Mouse (Mus musculus) hindbrain, embryonic 14.5 days (tissue): ENCODE data around the gene Atp1a4. TPM values are rescaled to one million over a fixed set of nuclear protein-coding genes. Genes with fewer than 3 reads are reported as not detected.

Source experiments
- ATAC-seq: fragments of 200-750 bp; cut with Nextera tagmentation; 2 replicates; pipeline ENCODE4 v1.8.0; 2017; ENCODE audit warnings: moderate number of reproducible peaks, mild to moderate bottlenecking, moderate TSS enrichment, moderate library complexity; ENCODE audit not compliant: low FRiP score
- DNase-seq: peaks from one replicate; pipeline ENCODE4 v3.0.0-alpha.2; 2015; ENCODE audit warnings: low spot score
- H3K27ac ChIP-seq: fragments of 300-500 bp; sonication (generic); 2 replicates; pipeline ENCODE4 v1.5.1; 2014; ENCODE audit warnings: mild to moderate bottlenecking, moderate library complexity
- H3K27me3 ChIP-seq: fragments of 300-500 bp; sonication (generic); 2 replicates; pipeline ENCODE4 v1.6.1; 2014; ENCODE audit warnings: mild to moderate bottlenecking, low read length, mixed read lengths; ENCODE audit not compliant: control insufficient read depth, insufficient read depth
- H3K36me3 ChIP-seq: fragments of 300-500 bp; sonication (generic); replicated peaks from 2 replicates; pipeline ENCODE4 v1.6.1; 2014; ENCODE audit not compliant: control insufficient read depth, insufficient read depth
- H3K4me1 ChIP-seq: fragments of 300-500 bp; sonication (generic); replicated peaks from 2 replicates; pipeline ENCODE4 v1.6.1; 2014; ENCODE audit warnings: antibody characterized with exemption, low read length, mixed read lengths; ENCODE audit not compliant: control insufficient read depth, insufficient read depth
- H3K4me2 ChIP-seq: fragments of 300-500 bp; sonication (generic); replicated peaks from 2 replicates; pipeline ENCODE4 v1.6.1; 2014; ENCODE audit warnings: mild to moderate bottlenecking, moderate library complexity
- H3K4me3 ChIP-seq: fragments of 300-500 bp; sonication (generic); replicated peaks from 2 replicates; pipeline ENCODE4 v1.5.1; 2014; ENCODE audit warnings: mild to moderate bottlenecking, low read length
- H3K9ac ChIP-seq: fragments of 300-500 bp; sonication (generic); 2 replicates; pipeline ENCODE4 v1.6.1; 2014
- H3K9me3 ChIP-seq: fragments of 300-500 bp; sonication (generic); 2 replicates; pipeline ENCODE4 v1.6.1; 2016; ENCODE audit warnings: low read length; ENCODE audit not compliant: control insufficient read depth
- WGBS: fragments of 180-500 bp; shearing (Covaris S2); extraction: QIAGEN DNeasy Blood & Tissue Kit; methylation state at CpG from one replicate; pipeline ENCODE4 v1.1.7; 2014; 5-methylcytosine and 5-hydroxymethylcytosine counted together
- polyA plus RNA-seq: library from polyadenylated mRNA; unstranded; fragments of >200 nt; fragmentation: Nextera tagmentation; extraction: Ambion mirVana; gene quantifications from 2 replicates; pipeline ENCODE4 v1.2.1, GENCODE M21; 2014

Gene Atp1a4
- polyA plus RNA-seq, 1 experiment from 2014 or later, result 0.15 TPM

DNA sequence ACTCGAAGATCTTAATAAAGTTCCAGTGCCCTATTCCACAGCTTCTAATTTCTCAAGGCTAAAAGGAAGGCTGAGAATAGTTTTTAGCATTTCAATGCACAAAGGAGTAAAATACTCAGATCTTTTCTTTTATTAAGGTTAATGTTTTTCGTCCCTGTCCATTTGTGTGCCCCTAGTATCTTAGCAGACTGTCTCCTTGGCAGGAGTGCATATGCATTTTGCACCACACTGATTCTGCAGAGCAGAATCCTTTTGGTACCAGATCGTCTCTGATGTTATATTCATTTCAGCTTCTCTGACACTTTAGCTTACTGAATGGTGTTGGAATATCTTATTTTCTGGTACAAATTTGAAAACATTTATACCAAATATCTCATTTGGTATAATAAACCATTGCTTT, 76.4 kb downstream of the Atp1a4 start:
- no peaks in the 10 kb centered on the region for H3K9me3 ChIP-seq
- DNase-seq, result no peak
- no peak overlapping the region for H3K9ac ChIP-seq
- no peak overlapping the region for H3K4me2 ChIP-seq
- peaks cover 70% of the 10 kb centered on the region for H3K36me3 ChIP-seq
- H3K4me3 ChIP-seq, result no peak overlapping the region
- no peak overlapping the region for H3K27ac ChIP-seq
- no peaks in the 10 kb centered on the region for H3K27me3 ChIP-seq
- H3K4me1 ChIP-seq, result no peaks in the 10 kb centered on the region
- no peak for ATAC-seq
- WGBS, result 91% methylated on average over 3 of the region's 3 CpGs

DNA sequence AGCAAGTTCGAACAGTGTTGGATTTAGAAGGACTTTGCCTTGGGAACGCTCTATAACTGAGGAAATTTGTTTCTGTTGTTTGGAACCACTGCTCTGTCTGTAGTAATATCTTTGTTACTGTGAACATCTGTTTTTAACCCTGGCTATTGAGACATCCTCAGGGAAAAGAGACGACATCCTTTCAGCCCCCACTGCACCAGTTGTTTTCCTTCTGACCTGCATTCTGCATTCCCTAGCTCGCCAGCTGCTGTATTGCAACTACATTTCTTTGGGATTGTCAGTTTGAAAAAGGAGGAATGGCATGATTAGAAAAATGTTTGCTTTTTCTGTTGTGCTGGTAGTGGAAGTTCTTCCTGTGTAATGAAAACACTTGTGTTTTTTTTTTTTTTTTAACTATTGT, 77.3 kb downstream of the Atp1a4 start:
- WGBS, result 62% methylated on average over 4 of the region's 4 CpGs
- ATAC-seq (no peak), DNase-seq (no peak)
- H3K27me3 ChIP-seq, result no peaks in the 10 kb centered on the region
- no peak overlapping the region for H3K4me3 ChIP-seq
- no peak overlapping the region for H3K4me2 ChIP-seq
- no peaks in the 10 kb centered on the region for H3K9me3 ChIP-seq
- no peak overlapping the region for H3K9ac ChIP-seq
- no peaks in the 10 kb centered on the region for H3K4me1 ChIP-seq
- peaks cover 69% of the 10 kb centered on the region for H3K36me3 ChIP-seq
- no peak overlapping the region for H3K27ac ChIP-seq

DNA sequence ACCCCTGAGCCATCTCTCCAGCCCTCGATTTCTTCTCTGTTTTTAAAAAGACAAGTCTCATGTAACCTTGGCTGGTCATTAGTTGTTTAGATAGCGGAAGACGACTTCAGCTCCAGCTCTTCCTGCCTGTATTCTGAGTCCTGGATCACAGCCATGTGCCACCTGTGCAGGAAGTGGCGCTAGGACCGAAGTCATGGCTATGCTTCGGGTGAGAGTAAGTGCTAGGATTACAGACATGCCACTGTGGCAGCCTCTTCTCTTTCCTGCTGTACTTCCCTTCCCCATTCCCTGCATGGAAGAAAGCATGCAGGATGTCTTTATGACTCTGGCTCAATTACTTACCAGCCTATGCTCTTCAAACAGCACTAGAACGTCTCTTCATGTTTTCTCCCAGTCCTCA, 79.1 kb downstream of the Atp1a4 start:
- Histone ChIP-seq H3K4me1 (no peaks in the 10 kb centered on the region), H3K4me3 (no peak overlapping the region), H3K27ac (no peak overlapping the region), H3K9me3 (no peaks in the 10 kb centered on the region), H3K4me2 (no peak overlapping the region), H3K36me3 (peaks cover 77% of the 10 kb centered on the region), H3K27me3 (no peaks in the 10 kb centered on the region), H3K9ac (no peak overlapping the region)
- DNase-seq (no peak), ATAC-seq (no peak)
- WGBS, result 85% methylated on average over 7 of the region's 7 CpGs

DNA sequence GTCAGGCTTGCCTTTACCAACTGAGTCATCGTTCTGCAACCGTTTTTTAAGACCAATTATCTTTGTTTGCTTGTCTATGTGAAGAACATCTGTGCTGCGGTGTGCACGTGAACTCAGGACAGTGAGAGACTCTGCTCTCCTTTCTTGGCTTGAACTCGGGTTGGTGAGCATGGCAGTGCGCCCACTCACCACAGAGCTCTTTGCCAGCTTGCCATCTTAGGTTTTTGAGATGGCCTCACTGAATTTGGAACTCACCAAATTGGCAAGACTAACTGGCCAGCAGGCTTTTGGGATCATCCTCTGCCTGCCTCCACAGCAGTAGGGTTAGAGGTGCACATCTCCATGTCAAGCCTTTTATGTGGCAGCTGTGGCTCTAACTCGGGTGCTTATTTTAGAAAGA, 80.4 kb downstream of the Atp1a4 start:
- 81% methylated on average over 7 of the region's 7 CpGs for WGBS
- peaks cover 86% of the 10 kb centered on the region for H3K36me3 ChIP-seq

More for the DNA sequence above, 80.4 kb downstream of the Atp1a4 start:
- no peak overlapping the region for H3K27ac ChIP-seq
- DNase-seq, result no peak
- no peaks in the 10 kb centered on the region for H3K9me3 ChIP-seq
- H3K4me2 ChIP-seq, result no peak overlapping the region
- H3K4me3 ChIP-seq, result no peak overlapping the region
- H3K27me3 ChIP-seq, result no peaks in the 10 kb centered on the region
- ATAC-seq, result no peak
- H3K4me1 ChIP-seq, result no peaks in the 10 kb centered on the region
- H3K9ac ChIP-seq, result no peak overlapping the region

Other genes with a start within 250 kb of the Atp1a4 start
- 48.9 and 49.5 TPM in 2 replicates for gene Vangl2, start 230.0 kb downstream of the Atp1a4 start, polyA plus RNA-seq
- 2.7 and 3.6 TPM in 2 replicates for gene Nhlh1, start 200.8 kb downstream of the Atp1a4 start, polyA plus RNA-seq
- 161 and 193 TPM in 2 replicates for gene Copa, start 175.9 kb downstream of the Atp1a4 start, polyA plus RNA-seq
- 106 and 111 TPM in 2 replicates for gene Ncstn, start 175.6 kb downstream of the Atp1a4 start, polyA plus RNA-seq
- 150 and 153 TPM in 2 replicates for gene Pex19, start 131.7 kb downstream of the Atp1a4 start, polyA plus RNA-seq
- 70.1 and 71.7 TPM in 2 replicates for gene Dcaf8, start 110.3 kb downstream of the Atp1a4 start, polyA plus RNA-seq
- gene Pea15a, start 51.6 kb downstream of the Atp1a4 start, polyA plus RNA-seq, result 363 and 428 TPM in 2 replicates
- 1.4 and 2.2 TPM in 2 replicates for gene Casq1, start 38.5 kb downstream of the Atp1a4 start, polyA plus RNA-seq
- gene Igsf8, start 3.2 kb upstream of the Atp1a4 start, polyA plus RNA-seq, result 64.7 and 69.0 TPM in 2 replicates
- gene Atp1a2, start 39.6 kb upstream of the Atp1a4 start, polyA plus RNA-seq, result 27.9 and 29.5 TPM in 2 replicates
- gene Kcnj9, start 70.9 kb upstream of the Atp1a4 start, polyA plus RNA-seq, result 1.7 and 2.1 TPM in 2 replicates
- gene Kcnj10, start 82.8 kb upstream of the Atp1a4 start, polyA plus RNA-seq, result 2.8 and 3.5 TPM in 2 replicates
- gene Pigm, start 118.1 kb upstream of the Atp1a4 start, polyA plus RNA-seq, result 5.6 and 5.9 TPM in 2 replicates
- gene Slamf9, start 216.9 kb upstream of the Atp1a4 start, polyA plus RNA-seq, result 0.15 and 0.26 TPM in 2 replicates
- 27.6 and 28.5 TPM in 2 replicates for gene Igsf9, start 223.4 kb upstream of the Atp1a4 start, polyA plus RNA-seq
- 53.0 and 62.6 TPM in 2 replicates for gene Tagln2, start 241.6 kb upstream of the Atp1a4 start, polyA plus RNA-seq